Mouse (Mus musculus) right cerebral cortex, postnatal 25 days (tissue): ENCODE data around the gene Sh3d19.
A peak's percentile ranks its signal among the peaks of the same experiment; 100 is the strongest.

ENCODE experiments used
- DNase-seq: peaks from one replicate; pipeline ENCODE4 v3.0.0; 2022

Sh3d19 gene

GRCm38 (mm10) chr3:86142263-86142933 lies 171.5 kb downstream of the Sh3d19 start, which contains the start of gene Rps3a1:
Rps3a1 (minus strand) TSS chr3:86142702.
- peak; percentile 99 for DNase-seq

- DNase-seq = no peak
Observed at GRCm38 (mm10) chr3:86142934-86143317, 172.0 kb downstream of the Sh3d19 start.

GRCm38 (mm10) chr3:86143343-86143742 lies 172.4 kb downstream of the Sh3d19 start:
- DNase-seq = no peak

GRCm38 (mm10) chr3:86149063-86149462 lies 178.2 kb downstream of the Sh3d19 start:
- DNase-seq = no peak

- no peak for DNase-seq
Observed at GRCm38 (mm10) chr3:86149521-86149920, 178.6 kb downstream of the Sh3d19 start.

GRCm38 (mm10) chr3:86168841-86169425 lies 198.0 kb downstream of the Sh3d19 start:
- DNase-seq = no peak

GRCm38 (mm10) chr3:86179714-86180113 lies 208.8 kb downstream of the Sh3d19 start:
- DNase-seq = no peak
